Mouse (Mus musculus): ENCODE data around the gene Kctd12. TPM values are rescaled to one million over a fixed set of nuclear protein-coding genes. Genes with fewer than 3 reads are reported as not detected.

Kctd12 gene
- polyA plus RNA-seq, 1 experiment: 7.0 TPM

DNA sequence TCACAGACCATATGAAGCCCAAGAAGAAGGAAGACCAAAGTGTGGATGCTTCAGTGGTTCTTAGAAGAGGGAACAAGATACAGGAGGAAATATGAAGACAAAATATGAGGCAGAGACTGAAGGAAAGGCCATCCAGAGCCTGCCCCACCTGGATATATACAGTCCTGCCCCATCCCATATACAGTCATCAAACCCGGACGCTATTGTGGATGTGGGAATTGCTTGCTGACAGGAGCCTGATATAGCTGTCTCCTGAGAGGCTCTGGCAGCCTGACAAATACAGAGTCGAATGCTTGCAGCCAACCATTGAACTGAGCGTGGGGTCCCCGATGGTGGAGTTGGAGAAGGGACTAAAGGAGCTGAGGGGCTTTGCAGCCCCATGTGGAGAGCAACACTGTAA lies 13.6 kb downstream of the Kctd12 start:
- no peak for TF ChIP-seq FLI1 (IDR thresholded peaks at IDR 0.05; ENCODE audit: low read length)
- no peak for TF ChIP-seq GATA1 (IDR thresholded peaks at IDR 0.05; ENCODE audit: borderline replicate concordance, low read length)
- H3K36me3 ChIP-seq (replicated peaks; ENCODE audit: low read length): no peaks in the 10 kb centered on the region
- no peak overlapping the region for H3K4me3 ChIP-seq (replicated peaks)
- no peaks in the 10 kb centered on the region for H3K4me1 ChIP-seq
- H3K9me3 ChIP-seq: no peaks in the 10 kb centered on the region
- no peaks in the 10 kb centered on the region for H3K27me3 ChIP-seq (replicated peaks)

DNA sequence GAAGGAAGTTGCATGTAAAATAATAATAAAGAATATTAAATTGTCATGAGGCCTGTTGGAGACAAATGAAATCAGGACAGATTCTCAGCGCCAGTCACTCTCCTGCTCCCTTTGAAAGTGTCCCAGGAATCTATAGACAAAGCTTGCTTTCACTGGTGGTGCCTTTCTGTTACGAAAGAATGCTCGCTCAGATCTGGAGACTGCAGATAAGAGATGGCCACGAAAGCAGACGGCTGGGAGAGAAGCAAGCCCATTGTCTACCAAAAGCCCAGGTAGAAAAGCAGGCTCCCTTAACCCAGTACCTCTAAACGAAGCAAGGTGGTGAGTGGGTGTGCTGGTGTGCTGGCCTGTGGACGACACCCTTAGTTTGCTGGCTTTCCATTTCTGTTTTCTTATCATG lies 16.2 kb downstream of the Kctd12 start:
- no peak overlapping the region for H3K4me3 ChIP-seq (replicated peaks)
- H3K36me3 ChIP-seq (replicated peaks; ENCODE audit: low read length): no peaks in the 10 kb centered on the region
- TF ChIP-seq GATA1 (IDR thresholded peaks at IDR 0.05; ENCODE audit: borderline replicate concordance, low read length) (no peak), FLI1 (IDR thresholded peaks at IDR 0.05; ENCODE audit: low read length) (no peak)
- H3K9me3 ChIP-seq: no peaks in the 10 kb centered on the region
- H3K4me1 ChIP-seq: no peaks in the 10 kb centered on the region
- H3K27me3 ChIP-seq (replicated peaks): no peaks in the 10 kb centered on the region

DNA sequence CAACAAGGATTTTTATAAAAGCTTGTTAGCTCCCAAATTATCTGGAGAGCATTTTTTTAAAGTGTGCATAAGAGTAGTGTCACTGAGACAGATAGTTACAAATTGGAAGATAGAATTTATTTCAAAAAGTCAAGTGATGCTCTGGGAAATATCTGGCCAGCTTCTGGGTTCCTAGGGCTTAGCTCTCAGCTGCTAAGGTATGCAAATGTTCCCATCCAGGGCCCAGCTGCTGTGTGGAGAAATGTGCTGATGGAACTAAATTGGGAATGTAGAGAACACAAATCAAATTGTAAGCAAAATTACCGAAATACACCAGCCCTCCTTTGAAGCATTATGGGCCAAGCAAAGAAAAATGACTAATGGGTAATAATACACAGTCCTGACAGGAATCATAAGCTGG lies 16.6 kb downstream of the Kctd12 start:
- Histone ChIP-seq H3K4me1 (no peaks in the 10 kb centered on the region), H3K9me3 (no peaks in the 10 kb centered on the region), H3K4me3 (replicated peaks) (no peak overlapping the region), H3K27me3 (replicated peaks) (no peaks in the 10 kb centered on the region), H3K36me3 (replicated peaks; ENCODE audit: low read length) (no peaks in the 10 kb centered on the region)
- TF ChIP-seq FLI1 (IDR thresholded peaks at IDR 0.05; ENCODE audit: low read length) (no peak), GATA1 (IDR thresholded peaks at IDR 0.05; ENCODE audit: borderline replicate concordance, low read length) (no peak)

DNA sequence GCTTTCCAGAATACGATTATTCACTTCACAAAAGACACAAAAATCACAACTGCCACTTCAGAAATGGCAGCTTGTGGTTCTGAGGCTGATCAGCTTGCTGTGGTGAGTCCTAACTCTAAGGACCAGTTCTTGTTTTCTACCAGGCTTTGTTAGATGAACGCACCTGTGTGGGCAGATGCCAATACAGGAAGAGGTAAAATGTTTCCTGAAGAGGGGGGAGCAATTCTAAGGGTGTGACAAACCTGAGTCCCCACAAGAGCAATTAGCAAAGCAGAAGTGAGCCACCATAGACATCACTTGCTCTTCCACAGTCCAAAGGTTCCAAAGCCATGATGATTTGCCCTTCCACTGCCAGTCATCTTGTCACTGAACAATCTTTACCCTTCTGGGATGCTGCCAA lies 20.4 kb downstream of the Kctd12 start:
- Histone ChIP-seq H3K36me3 (replicated peaks; ENCODE audit: low read length) (no peaks in the 10 kb centered on the region), H3K4me1 (no peaks in the 10 kb centered on the region), H3K27me3 (replicated peaks) (no peaks in the 10 kb centered on the region), H3K9me3 (no peaks in the 10 kb centered on the region), H3K4me3 (replicated peaks) (no peak overlapping the region)
- TF ChIP-seq GATA1 (IDR thresholded peaks at IDR 0.05; ENCODE audit: borderline replicate concordance, low read length) (no peak), FLI1 (IDR thresholded peaks at IDR 0.05; ENCODE audit: low read length) (no peak)

DNA sequence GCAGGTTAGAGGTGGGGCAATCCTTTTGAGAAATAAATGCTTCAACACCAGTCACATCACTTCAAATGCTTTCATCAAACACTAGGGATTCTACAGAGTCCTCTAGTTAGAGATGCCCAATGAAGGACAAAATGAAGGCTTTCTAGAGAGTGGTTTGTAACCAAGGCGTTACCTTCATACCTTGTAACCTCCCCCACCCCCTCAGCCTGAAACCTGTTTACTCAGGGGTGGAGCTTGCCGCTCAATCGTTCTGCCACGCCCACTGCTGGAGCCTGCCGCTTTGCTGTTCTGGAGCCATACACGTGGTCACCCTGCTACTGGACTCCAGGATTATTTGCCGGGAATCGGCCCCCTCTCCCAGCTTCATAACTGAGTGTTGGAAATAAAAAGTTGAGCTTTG lies 28.9 kb downstream of the Kctd12 start:
- Histone ChIP-seq H3K9me3 (peaks cover 6% of the 10 kb centered on the region), H3K27me3 (replicated peaks) (no peaks in the 10 kb centered on the region), H3K4me1 (no peaks in the 10 kb centered on the region), H3K4me3 (replicated peaks) (no peak overlapping the region), H3K36me3 (replicated peaks; ENCODE audit: low read length) (no peaks in the 10 kb centered on the region)
- TF ChIP-seq GATA1 (IDR thresholded peaks at IDR 0.05; ENCODE audit: borderline replicate concordance, low read length) (no peak), FLI1 (IDR thresholded peaks at IDR 0.05; ENCODE audit: low read length) (no peak)

DNA sequence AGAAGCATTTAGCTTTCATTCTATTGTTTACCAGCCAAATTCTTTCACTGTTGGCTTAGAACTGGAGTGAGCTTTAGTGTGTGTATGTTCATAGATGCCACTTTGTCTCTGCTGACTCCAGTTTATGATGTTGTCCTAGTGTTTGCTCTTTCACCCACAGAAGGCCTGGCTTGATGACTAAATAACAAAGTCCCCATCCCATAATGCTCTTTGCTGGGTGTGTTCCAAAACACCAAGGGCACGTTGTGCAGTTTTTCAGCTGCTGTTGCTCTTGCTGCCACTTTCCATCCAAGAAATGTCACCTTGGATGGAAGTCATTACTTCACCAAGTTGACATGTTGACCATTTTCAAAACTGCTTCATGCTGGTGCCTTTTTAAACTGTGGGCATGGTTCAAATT lies 30.5 kb downstream of the Kctd12 start:
- H3K4me3 ChIP-seq (replicated peaks): no peak overlapping the region
- no peaks in the 10 kb centered on the region for H3K36me3 ChIP-seq (replicated peaks; ENCODE audit: low read length)
- TF ChIP-seq GATA1 (IDR thresholded peaks at IDR 0.05; ENCODE audit: borderline replicate concordance, low read length) (no peak), FLI1 (IDR thresholded peaks at IDR 0.05; ENCODE audit: low read length) (no peak)
- H3K27me3 ChIP-seq (replicated peaks): no peaks in the 10 kb centered on the region
- H3K4me1 ChIP-seq: no peaks in the 10 kb centered on the region
- peaks cover 6% of the 10 kb centered on the region for H3K9me3 ChIP-seq

DNA sequence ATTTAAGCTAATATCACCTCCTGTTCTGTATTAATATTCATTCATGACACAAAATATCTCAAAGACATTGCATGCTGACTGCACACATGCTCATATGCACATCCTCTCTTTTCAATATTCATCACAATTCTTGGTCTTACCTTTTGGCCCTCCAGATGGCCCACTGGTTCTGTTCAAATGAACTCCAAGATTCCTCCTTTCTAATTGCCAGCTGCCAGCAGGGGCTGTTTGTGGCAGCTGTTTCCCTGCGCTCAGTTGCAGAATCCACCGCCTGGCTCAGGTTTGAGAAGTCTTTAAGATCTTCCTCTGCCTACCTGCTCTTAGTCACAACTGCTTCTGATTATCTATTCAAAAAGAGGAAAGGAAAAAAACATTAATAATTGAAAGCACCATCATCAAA lies 34.6 kb downstream of the Kctd12 start:
- H3K9me3 ChIP-seq: no peaks in the 10 kb centered on the region
- no peaks in the 10 kb centered on the region for H3K27me3 ChIP-seq (replicated peaks)
- H3K4me3 ChIP-seq (replicated peaks): no peak overlapping the region
- no peak for TF ChIP-seq GATA1 (IDR thresholded peaks at IDR 0.05; ENCODE audit: borderline replicate concordance, low read length)
- no peaks in the 10 kb centered on the region for H3K36me3 ChIP-seq (replicated peaks; ENCODE audit: low read length)
- H3K4me1 ChIP-seq: no peaks in the 10 kb centered on the region

DNA sequence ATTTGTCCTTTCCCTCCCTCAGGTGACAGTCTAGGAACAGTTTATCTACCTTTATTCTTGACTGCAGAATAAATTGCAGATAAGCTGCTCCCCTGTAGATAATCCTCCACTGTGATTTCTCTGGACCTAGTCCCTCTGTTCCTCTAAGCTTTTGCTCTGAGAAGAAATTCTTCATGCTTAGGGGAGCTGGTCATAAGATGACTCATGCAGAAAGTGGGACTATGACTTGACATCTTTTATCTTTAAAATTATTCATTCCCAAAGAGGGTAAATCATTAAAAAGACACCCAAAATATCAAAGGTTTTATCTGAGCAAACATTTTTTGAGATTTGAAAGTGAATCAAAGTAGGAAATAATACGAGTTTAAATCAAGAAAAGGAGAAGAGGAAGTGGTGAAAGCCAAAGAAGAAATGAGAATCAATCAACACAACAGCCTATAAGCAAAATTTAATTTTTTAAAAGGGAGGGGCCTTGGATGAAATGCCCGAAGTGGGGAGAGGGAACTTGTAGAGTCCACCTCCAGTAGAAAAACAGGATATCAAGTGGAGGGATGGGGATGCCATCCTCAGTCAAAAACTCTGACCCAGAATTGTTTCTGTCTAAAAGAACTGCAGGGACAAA lies 40.1 kb downstream of the Kctd12 start:
- Histone ChIP-seq H3K36me3 (replicated peaks; ENCODE audit: low read length) (no peaks in the 10 kb centered on the region), H3K27me3 (replicated peaks) (no peaks in the 10 kb centered on the region), H3K4me3 (replicated peaks) (no peak overlapping the region), H3K9me3 (no peaks in the 10 kb centered on the region), H3K4me1 (no peaks in the 10 kb centered on the region)
- TF ChIP-seq GATA1 (IDR thresholded peaks at IDR 0.05; ENCODE audit: borderline replicate concordance, low read length): no peak
- no peak for TF ChIP-seq FLI1 (IDR thresholded peaks at IDR 0.05; ENCODE audit: low read length)

DNA sequence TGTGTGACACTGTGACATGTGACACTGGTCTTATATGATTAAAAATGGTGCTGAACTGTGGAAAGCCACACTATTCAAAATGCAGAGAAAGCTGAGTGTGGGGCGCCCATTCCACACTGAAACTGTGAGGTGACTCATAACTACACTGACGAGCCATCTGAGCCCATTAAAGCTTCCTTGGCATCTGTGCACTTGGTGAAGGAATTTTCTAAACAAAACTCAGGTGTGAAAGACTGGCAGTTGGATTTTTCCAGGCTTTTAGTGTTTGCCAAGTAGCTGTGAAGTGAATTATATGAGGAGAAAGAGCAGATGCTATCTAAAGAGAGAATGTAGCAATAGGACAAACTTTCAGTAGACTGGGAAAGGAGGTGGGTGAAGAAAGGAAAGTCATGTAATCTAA lies 47.6 kb downstream of the Kctd12 start:
- no peaks in the 10 kb centered on the region for H3K4me1 ChIP-seq
- no peak overlapping the region for H3K4me3 ChIP-seq (replicated peaks)
- no peaks in the 10 kb centered on the region for H3K27me3 ChIP-seq (replicated peaks)
- H3K36me3 ChIP-seq (replicated peaks; ENCODE audit: low read length): no peaks in the 10 kb centered on the region
- H3K9me3 ChIP-seq: no peaks in the 10 kb centered on the region
- TF ChIP-seq FLI1 (IDR thresholded peaks at IDR 0.05; ENCODE audit: low read length) (no peak), GATA1 (IDR thresholded peaks at IDR 0.05; ENCODE audit: borderline replicate concordance, low read length) (no peak)

DNA sequence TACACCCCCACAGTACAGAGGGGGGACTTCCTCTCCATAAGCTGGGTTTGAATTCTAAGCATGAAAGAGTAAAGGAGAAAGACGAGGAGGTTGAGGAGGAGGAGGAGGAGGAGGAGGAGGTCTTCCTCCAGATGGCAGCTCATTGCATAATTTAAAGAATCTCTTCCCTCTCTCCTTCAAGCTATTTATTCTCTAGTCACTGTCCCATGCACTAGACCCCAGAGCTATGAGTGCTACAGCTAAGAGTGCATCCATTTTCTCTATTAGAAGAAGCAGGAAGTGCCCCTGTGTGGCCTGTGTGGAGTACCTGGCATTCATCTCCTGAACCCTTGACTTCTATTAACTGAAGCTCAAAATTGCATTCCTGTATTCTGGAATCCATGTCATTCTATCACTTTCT lies 51.5 kb downstream of the Kctd12 start:
- TF ChIP-seq GATA1 (IDR thresholded peaks at IDR 0.05; ENCODE audit: borderline replicate concordance, low read length) (no peak), FLI1 (IDR thresholded peaks at IDR 0.05; ENCODE audit: low read length) (no peak)
- Histone ChIP-seq H3K9me3 (no peaks in the 10 kb centered on the region), H3K4me1 (peaks cover 7% of the 10 kb centered on the region), H3K4me3 (replicated peaks) (no peak overlapping the region), H3K36me3 (replicated peaks; ENCODE audit: low read length) (no peaks in the 10 kb centered on the region), H3K27me3 (replicated peaks) (peaks cover 2% of the 10 kb centered on the region)

DNA sequence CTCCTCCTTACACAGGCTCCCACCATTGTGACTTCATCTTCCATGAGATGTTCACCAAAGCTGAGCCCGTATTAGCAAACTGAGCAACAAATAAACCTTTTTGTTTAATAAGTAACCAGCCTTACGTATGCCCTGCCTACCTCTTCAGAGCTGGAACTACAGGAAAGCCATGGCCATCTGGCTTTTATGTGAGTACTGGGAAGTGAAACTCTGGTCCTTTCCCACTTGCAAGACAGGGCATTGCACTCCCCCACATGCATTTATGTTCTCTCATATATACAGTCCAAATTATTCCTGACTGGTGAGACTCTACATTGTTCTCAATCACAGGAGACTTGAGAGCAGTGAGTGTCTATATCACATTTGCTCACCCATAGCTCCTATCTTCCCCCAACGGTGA lies 52.9 kb downstream of the Kctd12 start:
- Histone ChIP-seq H3K4me1 (peaks cover 9% of the 10 kb centered on the region), H3K36me3 (replicated peaks; ENCODE audit: low read length) (no peaks in the 10 kb centered on the region)
- no peak for TF ChIP-seq FLI1 (IDR thresholded peaks at IDR 0.05; ENCODE audit: low read length)
- no peak for TF ChIP-seq GATA1 (IDR thresholded peaks at IDR 0.05; ENCODE audit: borderline replicate concordance, low read length)

More for the DNA sequence above, 52.9 kb downstream of the Kctd12 start:
- Histone ChIP-seq H3K27me3 (replicated peaks) (peaks cover 2% of the 10 kb centered on the region), H3K9me3 (no peaks in the 10 kb centered on the region), H3K4me3 (replicated peaks) (no peak overlapping the region)

Data from megakaryocyte, embryonic 14.5 days (primary cell).